Mouse (Mus musculus): Measurements from ENCODE around the gene Apbb2.

Apbb2 gene

DNA sequence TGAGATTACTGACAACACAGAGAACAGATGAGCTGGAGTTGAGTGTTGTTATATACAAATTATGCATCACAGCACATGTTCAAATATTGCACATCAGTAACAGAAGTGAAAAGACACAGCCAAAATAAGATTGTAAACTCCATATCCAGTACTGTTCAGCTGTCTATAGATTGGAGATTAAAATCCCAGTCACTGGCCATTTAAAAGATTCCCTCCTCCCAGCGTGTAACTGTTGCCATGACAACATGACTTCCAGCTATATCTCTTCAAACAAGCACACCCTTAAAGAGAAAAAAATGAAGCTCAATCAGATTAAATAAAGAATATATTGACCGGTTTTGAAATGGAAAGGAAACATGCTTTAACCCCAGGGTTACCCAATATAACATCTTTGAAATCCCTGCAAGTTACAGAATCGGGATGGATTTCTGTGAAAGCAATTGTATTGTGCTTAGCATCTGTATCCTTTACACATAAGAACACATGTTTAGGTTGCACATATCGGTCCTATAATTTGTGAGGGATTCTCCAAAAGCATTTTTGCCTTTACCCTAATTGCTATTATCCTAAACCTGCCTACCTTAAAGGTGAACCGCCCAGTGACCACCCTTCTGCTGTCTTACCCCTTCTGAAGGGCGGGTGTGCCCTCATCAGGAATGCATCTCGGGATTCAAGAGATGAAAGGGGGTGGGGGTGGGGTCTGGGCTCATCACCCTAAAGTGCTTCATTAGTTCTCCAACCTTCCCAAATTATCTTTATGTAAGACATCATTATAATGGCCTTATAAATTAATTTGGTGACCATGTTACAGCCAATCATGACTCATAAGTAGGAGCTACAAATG, 202.7 kb downstream of the Apbb2 start:
- DNase-seq (ENCODE audit: low spot score in 2 of 2): no peak

DNA sequence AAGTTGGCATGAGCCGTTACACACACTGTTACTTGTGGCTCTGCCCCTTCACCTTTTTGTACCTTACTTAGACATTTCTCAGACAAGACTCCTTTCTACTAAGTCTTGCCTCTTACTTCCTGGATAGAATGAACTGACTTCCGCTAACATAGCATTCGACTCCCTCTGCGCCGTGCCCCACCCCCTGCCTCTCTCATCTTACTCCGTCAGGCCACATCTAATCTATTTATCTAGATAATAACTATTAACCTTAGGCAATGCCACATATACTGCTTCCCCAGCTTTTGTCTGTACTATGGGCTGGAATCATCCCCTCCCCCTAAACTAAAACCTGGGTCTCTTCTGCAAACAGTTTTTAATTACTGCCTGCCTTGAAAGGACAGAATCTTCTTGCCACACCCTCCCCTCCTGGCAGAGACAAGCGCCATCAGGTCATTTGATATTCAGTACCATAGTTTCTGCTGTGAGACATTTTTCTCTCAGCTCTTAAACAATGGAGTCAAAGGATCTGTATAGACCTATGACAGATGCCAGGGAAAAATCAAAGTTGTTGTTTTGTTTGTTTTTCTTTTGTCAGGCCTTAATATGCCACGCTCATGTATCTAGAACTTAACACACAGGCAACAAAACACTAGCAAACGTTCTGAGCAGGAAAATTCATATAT, 203.4 kb downstream of the Apbb2 start:
- DNase-seq (ENCODE audit: low spot score in 2 of 2): no peak

DNA sequence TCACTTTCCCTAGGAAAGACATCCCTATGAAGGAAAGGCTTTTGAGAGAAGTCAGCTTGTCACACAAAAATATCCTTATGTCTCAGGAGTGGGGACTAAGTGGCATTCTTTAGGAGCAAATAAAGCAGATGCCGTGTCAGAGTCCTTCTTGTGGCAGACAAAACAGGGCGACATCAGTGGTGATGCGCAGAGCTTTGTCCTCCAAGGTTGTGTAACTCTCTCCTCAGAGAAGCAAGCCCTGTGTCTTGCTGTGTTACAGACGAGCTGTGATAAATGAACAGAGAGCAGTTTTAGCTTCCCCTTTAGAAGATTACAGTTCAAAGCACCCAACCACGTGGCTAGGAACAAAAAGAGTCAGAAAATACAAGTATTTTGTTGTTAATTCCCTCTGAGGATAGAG, 205.2 kb downstream of the Apbb2 start:
- DNase-seq (ENCODE audit: low spot score in 2 of 2): no peak

DNA sequence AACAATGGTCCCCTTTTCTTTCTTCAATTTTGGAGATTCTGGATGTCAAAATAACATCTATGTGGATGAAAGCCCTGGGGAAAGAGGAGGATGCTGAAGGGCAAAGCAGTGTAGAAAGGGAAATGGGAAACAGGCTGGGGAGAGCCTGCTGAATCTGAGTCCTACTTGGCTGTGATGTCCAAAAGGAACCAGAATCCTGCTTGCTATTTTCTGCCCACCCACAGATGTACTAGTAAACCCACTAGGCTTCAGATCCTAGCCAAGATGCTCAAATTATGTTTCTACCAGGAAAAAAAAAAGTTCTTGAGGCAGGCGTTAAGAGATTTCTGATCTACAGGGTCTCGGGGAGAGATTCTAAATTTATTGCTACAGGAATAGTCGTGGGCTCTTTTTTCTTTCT, 205.8 kb downstream of the Apbb2 start:
- no peak for DNase-seq (ENCODE audit: low spot score in 2 of 2)

DNA sequence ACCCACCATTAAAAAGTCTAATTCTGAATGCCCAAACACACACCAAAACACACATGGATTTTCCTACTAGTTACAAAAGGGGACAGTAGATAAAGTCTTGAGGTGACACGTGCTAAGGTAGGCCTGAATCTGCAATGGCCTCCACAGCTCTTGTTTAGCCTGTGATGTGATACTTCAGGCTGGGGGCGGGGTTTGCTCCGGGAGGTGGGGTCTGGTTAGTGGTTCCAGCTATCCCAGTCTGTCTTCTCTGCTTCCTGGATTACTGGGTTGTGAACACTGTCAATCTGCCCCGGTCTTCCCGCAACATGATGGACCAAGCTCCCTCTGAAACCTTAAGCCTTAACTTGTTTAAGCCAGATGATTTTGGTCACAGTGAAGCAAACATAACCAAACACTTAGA, 210.0 kb downstream of the Apbb2 start:
- DNase-seq (ENCODE audit: low spot score in 2 of 2): no peak

DNA sequence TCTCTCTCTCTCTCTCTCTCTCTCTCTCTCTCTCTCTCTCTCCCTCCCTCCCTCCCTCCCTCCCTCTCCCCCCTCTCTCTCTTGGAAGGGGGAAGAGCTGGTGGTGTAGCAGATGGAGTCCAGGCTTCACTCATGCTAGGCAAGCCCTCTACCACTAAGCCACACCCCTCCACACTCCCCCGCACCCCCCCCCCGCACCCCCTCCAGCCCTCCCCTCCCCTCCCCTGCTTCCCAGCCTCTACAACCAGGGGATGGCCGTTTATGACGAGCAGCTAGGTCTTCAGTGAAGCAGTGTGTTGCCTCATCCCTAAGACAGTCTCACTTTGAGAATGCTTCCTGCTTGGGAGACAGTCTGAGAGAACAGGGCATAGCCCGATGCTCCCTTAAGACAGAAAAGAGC, 210.6 kb downstream of the Apbb2 start:
- DNase-seq (ENCODE audit: low spot score in 2 of 2): no peak

DNA sequence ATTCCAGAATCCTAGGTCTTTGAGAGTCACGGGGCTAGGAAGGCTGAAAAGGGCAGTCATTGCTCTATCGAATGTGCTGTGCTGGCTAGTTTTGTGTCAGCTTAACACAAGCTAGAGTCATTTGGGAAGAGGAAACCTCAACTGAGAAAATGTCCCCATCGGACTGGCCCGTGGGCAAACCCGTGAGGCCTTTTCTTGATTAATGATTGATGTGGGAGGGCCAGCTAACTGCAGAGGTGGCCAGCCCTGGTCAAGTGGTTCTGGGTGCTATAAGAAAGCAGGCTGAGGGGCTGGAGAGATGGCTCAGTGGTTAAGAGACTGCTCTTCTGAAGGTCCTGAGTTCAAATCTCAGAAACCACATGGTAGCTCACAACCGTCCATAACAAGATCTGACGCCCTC, 212.2 kb downstream of the Apbb2 start:
- DNase-seq (ENCODE audit: low spot score in 2 of 2): no peak

DNA sequence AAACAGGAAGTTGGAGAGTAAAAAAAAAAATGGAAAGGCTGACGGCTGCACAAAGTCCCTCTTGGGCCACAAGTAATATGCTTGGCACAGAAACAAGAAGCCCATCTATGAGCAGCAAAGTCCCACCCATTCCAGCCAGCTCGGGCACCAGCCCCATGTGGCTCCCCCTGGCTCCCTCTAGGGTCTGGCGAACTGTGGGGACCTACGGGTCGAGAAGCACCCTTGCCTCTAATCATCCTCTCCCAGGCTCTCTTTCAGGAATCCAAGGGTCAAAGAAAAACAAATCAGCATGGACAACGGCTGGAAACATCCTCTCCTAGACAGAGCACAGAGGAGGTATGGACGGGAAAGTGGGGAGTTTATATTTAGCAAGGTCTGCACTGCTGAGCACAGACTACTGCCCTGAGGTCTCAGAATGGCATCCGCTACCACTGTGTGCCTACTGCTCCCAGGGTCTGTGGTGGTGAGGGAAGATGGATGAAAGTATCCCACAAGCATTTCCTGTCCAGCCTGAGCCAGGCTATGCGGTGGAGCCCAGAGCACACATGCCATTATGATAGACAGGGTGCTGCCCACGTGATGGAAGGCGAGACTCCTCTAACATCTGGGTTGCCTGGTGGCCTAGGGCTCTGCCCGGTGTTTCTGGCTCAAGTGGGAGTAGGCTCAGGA, 212.7 kb downstream of the Apbb2 start:
- DNase-seq (ENCODE audit: low spot score in 2 of 2): no peak

DNA sequence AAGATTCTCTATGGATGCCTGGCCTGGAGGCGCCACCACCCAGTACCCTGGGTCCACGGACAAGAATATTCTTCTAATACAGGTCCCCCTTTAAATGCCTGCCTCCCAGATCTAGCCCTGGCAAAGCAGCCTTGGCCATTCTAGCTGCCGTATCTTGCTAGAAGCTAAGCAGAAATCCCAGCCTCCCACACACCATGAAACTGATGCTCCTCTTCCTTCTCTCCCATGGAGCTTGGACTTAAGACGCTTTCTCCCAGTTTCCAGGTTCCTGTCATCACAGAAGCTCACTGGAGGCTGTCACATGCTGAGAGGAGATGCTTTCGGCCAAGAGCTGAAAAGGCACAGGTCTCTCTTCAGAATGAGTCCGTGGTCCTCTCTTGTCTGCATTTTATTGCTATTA, 213.3 kb downstream of the Apbb2 start:
- DNase-seq (ENCODE audit: low spot score in 2 of 2): no peak

DNA sequence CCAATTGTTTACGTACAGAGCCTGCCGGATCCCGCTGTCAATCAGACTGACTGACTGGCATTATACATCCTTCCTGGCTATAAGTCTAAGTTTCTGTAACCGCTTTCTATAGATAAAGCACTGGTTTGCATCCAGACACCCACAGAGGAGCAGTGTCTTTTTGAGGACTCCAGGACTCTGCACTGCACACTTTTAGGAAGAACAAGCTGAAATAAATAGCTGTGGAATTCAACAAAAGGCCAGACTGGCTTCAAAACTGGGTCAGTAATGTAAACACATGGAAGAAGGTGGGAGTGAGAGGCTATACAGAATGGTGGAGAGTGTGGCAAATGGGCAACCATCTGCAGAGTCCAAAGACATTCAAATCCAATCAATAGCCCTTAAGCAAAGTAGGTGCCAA, 218.0 kb downstream of the Apbb2 start:
- no peak for DNase-seq (ENCODE audit: low spot score in 2 of 2)

DNA sequence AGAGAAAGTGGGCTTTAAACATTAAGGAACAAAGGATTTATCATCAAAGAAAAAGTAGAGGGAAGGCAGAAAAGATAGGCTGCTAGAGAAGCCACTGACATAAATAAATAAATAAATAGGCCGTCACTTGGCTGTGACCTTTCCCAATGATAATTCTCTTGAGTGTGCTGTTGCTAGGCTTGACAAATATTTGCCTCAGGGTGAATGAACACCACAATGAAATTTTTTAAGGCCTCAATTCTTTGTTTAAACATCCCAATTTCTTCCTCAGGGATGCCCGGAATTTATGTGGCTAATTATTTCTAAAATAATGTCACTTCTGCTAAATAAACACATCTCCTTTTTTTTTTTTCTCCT, 219.3 kb downstream of the Apbb2 start:
- DNase-seq (ENCODE audit: low spot score in 2 of 2): no peak

DNA sequence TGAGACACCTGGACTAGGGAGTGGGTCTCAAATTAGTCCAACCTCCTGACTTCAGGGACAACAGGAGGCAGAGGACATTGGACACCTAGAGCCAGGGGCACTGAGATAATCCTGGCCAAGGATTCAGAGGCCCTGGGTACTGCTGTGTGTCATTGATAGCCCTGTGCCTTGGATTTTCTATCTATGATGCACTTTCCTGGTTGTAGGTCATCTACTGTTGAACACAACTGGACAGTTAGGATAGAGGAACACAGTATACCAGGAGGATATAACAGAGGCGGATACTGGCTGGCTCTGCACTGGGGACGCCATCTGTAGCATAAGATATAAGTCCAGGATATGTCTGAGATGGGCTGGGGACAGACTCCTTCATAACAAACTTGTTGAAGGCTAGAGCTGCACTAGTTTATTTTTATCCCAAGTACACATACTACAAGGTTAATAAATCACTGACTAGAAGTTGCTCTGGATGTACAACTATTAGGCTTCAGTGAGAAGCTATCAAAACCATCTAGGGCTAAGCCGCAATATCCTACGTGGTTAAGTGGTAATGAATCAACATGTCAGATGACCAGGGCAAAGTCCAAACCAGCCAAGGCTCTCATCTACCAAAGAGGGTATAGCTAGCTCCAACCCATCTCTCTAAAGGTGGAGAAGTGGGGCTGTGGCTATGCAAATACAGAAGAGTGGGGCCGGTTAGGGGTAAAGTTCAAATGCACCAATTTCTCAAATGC, 219.9 kb downstream of the Apbb2 start:
- DNase-seq (ENCODE audit: low spot score in 2 of 2): no peak

DNA sequence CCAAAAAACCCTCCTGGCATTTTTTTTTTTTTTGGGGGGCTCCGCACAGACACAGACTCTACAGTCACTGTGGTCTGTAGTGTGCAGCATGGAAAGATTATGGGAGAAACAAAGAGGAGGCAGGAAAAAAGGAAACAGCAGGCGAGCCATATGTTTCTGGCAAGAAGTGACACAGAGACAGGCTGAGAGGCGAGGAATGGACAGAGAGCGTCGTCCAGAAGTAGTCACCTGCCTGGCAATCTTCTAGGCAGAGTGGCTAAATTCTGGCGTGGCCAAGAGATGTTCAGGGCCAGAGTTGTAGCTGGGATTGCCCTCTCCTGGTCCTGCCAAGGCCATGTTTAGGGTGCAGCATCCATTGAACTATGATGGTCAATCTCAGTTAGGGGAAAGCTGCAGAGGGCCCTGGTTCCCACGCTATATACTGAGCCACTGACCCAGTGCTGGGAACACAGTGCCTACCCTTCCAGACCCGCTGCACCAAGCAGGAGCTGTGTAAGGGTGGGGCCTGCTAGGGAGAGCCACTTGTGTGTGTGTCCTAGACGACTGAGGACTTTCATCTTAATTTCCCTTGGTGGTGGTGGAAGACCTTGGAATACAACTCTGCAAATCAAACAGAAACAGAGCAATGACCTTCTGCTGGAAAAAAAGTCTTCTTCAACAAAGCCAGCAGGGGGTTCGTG, 224.7 kb downstream of the Apbb2 start:
- DNase-seq (ENCODE audit: low spot score in 2 of 2): no peak

DNA sequence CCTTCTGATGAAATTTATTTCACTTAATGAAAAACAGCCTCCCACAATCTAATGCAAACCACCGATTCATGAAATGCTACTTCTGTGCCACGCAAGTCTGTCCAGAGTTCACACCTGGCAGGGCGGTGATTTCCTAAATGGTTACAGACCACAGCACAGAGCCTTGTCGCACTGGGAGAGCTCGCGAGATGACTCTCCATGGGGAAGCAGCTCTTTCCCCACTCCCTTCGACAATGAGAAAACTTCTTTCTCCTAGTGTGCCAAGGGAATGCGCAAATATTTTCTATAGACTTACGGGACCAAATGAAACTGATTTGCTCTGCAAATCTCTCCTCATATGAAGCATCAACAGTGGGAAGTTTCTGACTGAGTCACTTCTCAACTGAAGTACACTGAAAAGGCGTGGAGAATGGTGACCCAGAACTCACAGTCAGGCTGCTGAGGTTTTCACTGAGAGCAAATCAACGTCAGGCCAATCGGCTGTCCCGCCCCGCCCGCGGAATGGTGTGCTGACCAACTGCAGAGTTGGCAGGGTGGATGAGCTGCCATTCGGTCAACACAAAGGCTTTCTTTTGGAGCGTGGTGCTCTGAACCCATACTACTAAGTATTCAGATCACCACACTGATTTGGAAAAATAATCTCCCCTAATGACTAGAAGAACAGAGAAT, 225.6 kb downstream of the Apbb2 start:
- DNase-seq (ENCODE audit: low spot score in 2 of 2): no peak

DNA sequence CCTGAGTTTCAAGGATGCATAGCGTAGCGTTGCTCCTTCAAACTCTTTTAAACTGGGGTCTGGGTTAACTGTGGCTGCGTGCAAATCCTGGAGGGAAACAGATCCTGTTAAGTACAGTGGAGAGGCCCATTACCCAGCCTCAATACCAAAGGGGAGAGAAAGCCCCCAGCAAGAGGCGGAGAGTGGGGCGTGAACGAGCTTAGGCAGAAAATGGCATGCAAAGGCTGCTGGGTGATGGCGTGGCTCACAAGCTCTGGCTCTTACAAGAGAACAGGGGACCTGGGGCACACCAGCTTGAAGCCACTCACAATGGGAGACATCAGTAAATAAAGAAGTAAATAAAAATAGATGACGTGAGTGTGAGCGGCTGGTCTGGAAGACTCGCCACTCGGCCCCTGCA, 226.8 kb downstream of the Apbb2 start:
- no peak for DNase-seq (ENCODE audit: low spot score in 2 of 2)

DNA sequence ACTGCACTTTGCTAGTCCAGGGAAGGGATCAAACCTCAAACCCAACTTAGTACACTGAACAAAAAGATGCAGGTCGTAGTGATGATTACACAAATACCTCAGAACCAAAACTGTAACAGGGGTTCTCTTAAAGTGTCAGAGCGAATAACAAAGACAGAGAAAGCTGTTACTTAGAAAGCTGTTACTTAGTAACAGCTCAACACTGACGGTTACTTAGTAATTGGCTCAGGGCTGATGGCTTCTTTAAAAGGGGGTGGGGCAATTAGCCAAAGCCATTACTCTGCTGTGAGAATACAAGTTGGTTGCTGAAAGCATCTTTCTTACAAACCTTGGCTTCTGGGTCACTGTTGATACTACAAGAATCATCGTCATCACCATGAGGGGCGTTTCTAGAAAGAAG, 227.3 kb downstream of the Apbb2 start:
- no peak for DNase-seq (ENCODE audit: low spot score in 2 of 2)

DNA sequence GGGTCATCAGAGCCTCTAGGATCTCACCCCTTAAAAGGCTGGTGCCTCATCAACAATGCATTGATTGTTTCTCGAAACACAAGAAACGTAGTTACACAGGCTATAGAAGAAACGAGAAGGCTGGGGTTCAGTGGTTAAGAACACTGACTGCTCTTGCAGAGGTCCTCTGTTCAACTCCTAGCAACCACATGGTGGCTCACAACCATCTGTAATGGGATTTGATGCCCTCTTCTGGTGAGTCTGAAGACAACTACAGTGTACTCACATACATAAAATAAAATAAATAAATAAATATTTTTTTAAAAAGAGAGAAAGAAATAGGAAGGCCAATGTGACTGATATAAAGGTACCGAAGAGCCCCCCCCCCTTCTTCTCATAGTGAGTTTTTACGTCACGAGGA, 228.0 kb downstream of the Apbb2 start:
- DNase-seq (ENCODE audit: low spot score in 2 of 2): no peak

DNA sequence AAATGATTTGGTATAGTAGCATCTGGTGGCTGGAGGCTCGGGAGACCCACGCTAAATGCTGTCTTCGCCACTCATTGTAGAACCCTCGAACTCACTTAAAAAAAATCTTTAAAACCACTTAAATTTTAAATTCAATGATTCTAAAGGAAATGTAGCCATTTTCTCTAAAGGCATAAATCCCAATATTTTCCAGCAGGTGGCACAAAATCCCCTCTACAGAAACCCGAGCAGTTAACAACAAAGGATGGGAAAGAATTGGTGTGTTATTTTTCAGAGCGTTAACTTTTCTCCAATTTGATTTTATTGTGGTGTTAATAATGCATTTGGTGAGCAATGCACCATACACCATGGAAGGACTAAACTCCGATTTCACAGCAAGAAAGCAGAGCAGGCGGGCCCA, 231.1 kb downstream of the Apbb2 start:
- DNase-seq (ENCODE audit: low spot score in 2 of 2): no peak

DNA sequence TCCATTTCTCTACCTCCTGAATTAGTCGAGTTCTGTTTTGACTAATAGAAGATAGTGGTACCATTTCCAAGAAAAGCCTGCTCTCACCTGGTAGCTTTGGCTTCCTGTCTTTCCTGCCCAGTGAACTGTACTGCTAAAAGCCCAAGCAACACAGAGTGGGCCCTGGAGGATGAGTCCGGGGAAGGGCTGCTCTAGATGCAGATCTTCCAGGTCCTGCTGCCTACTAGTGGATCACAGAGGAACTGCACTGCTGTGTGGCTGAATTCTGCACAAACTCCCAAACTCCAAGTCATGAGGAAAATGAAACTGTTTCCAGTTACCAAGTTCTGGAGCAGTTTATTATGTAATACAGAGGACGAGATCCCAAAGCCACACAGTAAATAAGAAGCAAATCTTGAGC, 232.9 kb downstream of the Apbb2 start:
- DNase-seq (ENCODE audit: low spot score in 2 of 2): peak in 1 of 2 experiments; percentile 18

DNA sequence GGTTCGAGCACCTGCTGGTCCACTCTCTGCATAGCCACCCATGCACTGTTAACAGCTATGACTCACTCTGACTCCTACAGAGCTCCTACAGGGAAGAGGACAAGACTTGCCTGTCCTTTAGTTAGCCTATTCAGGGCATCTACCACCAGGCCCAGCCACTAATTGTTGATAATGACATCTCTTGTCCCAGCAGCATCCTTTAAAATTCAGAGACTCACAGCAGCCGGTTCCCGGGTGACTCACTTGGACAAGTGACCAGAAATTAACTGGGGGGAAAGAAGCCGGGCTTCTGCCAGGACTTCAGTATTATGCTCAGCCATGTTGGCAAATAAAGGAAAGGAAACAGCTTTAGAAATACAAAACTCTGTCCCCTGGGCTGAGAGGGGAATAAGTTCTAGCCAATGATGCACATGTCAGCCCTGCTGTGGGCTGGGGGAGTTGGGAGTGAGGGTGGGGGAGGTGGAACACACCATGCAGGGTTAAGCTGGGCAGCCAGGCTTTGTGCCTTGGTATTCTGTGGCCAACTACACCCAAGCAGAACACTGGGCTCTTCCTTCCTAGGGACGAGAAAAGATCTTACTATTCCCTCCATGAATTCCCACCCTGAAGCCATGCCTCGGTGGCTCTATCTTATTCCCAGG, 233.7 kb downstream of the Apbb2 start:
- DNase-seq (ENCODE audit: low spot score in 2 of 2): no peak

DNA sequence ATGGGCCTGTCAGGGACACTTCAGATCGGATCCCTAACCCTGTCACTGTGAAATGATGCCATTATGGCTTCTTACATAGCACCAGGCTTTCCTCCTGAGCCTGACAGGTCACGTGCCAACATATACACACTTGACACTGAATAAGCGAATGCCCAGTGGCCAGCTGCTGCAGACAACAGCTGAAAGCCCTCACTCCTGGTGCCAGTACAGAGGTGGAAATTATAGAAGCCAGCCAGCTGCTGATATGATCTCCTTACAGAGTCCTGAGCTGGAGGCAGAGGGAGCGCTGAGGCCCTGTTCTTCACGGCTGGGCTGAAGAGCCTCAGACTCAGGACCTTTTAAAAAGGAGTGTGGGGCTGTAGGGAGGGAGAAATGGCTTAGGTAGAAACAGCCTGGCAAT, 234.5 kb downstream of the Apbb2 start:
- no peak for DNase-seq (ENCODE audit: low spot score in 2 of 2)
